Mouse (Mus musculus) kidney, embryonic 16.5 days (tissue): ENCODE measurements at regions not wholly inside any gene's neighbourhood (a gene's known extent, or its start where the extent isn't known, plus 50 kb on each side); places are given as distances from the start of the nearest gene placed in this dataset.

Experiments
- ATAC-seq: fragments of 200-750 bp; cut with Nextera tagmentation; 2 replicates; pipeline ENCODE4 v1.8.0; 2017; ENCODE audit warnings: moderate TSS enrichment; ENCODE audit not compliant: low FRiP score, low TSS enrichment
- H3K27ac ChIP-seq: fragments of 300-500 bp; sonication (generic); 2 replicates; pipeline ENCODE4 v1.5.1; 2014; ENCODE audit warnings: low read length
- H3K27me3 ChIP-seq: fragments of 300-500 bp; sonication (generic); 2 replicates; pipeline ENCODE4 v1.6.1; 2014; ENCODE audit warnings: low read length, control low read depth, mixed read lengths; ENCODE audit not compliant: insufficient read depth
- H3K36me3 ChIP-seq: fragments of 300-500 bp; sonication (generic); 2 replicates; pipeline ENCODE4 v1.6.1; 2014; ENCODE audit warnings: low read length, control low read depth, mixed read lengths; ENCODE audit not compliant: insufficient read depth
- H3K4me1 ChIP-seq: fragments of 300-500 bp; sonication (generic); 2 replicates; pipeline ENCODE4 v1.6.1; 2014; ENCODE audit warnings: low read length, control low read depth, mixed read lengths; ENCODE audit not compliant: insufficient read depth
- H3K4me2 ChIP-seq: fragments of 300-500 bp; sonication (generic); replicated peaks from 2 replicates; pipeline ENCODE4 v1.6.1; 2014; ENCODE audit warnings: low read depth, low read length
- H3K4me3 ChIP-seq: fragments of 300-500 bp; sonication (generic); 2 replicates; pipeline ENCODE4 v1.5.1; 2014; ENCODE audit warnings: mild to moderate bottlenecking, low read length
- H3K9ac ChIP-seq: fragments of 300-500 bp; sonication (generic); replicated peaks from 2 replicates; pipeline ENCODE4 v1.6.1; 2014; ENCODE audit warnings: low read length
- H3K9me3 ChIP-seq: fragments of 300-500 bp; sonication (generic); 2 replicates; pipeline ENCODE4 v1.6.1; 2016; ENCODE audit warnings: low read length, control low read depth
- WGBS: fragments of 180-500 bp; shearing (Covaris S2); extraction: QIAGEN DNeasy Blood & Tissue Kit; methylation state at CpG from one replicate; pipeline ENCODE4 v1.1.7; 2014; 5-methylcytosine and 5-hydroxymethylcytosine counted together

DNA sequence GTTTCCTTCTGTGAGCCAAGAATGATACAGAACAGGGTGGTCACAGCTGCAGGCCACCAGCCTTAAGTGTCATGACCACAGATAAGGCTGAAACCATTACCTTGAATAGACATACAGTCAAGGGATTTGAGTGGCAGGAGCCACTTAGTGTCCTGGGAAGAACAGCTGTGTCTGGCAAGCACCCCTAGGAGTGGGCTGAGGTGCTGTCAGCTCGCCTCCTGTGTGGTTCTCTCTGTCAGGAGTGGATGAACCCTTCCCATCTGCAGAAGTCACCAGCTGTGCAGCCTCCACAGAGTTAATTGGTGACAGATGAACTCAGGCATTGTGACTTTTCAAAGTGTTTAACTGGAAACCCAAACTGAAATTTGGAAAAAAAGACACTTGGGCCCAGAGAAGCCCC is 163.2 kb upstream of the Gm3448 start:
- 54% methylated on average over 1 of the region's 1 CpGs for WGBS
- Histone ChIP-seq H3K9ac (no peak overlapping the region), H3K4me2 (no peak overlapping the region), H3K4me1 (peaks cover 12% of the 10 kb centered on the region; the same call in 1 of the 2 replicates), H3K27me3 (no peaks in the 10 kb centered on the region), H3K4me3 (no peak overlapping the region), H3K27ac (no peak overlapping the region), H3K36me3 (no peaks in the 10 kb centered on the region), H3K9me3 (no peaks in the 10 kb centered on the region)
- ATAC-seq, result no peak

DNA sequence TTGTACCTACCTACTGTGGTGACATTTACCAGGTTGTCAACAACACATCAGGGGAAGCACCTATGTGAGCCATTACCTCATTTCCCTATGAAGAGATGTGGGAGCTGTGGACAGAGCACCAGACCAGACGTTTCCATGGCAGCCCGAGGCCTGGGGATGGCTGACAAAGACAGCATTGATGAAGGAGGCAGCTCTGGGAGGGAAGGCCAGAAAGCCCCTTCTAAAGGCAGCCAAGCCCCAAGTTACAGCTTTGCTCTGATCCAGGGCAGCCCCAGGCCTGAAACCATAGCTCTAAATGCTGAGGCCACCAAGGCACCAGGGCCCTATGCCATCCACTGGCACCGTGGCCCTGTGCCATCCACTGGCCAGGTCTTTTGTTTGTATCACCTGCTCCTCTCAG is 157.9 kb upstream of the Gm3448 start:
- Histone ChIP-seq H3K9me3 (no peaks in the 10 kb centered on the region), H3K4me3 (no peak overlapping the region), H3K4me1 (peaks cover 9% of the 10 kb centered on the region), H3K27me3 (peaks cover 5% of the 10 kb centered on the region; the same call in 1 of the 2 replicates), H3K36me3 (no peaks in the 10 kb centered on the region), H3K27ac (no peak overlapping the region), H3K9ac (no peak overlapping the region), H3K4me2 (no peak overlapping the region)
- WGBS, result 73% methylated on average over 3 of the region's 3 CpGs
- no peak for ATAC-seq

DNA sequence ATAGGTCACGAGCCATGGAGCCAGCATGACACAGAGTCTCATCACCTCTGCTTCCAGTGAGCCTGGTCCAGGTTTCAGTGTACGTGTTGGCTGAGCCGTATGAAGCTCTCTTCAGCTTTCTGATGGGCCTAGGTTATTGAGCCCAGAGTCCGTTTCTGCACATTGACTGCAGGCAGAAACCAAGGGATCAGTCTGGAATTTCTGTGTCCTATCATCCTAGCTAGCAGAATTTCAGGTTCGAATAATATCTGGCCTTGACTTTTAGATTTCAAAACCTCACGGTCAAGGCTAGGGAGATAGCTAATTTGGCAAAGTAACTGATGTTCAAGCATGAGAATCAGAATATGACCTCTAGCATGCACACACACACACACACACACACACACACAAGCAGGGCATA is 156.0 kb upstream of the Gm3448 start:
- no peak for ATAC-seq
- Histone ChIP-seq H3K9me3 (no peaks in the 10 kb centered on the region), H3K36me3 (no peaks in the 10 kb centered on the region), H3K27me3 (peaks cover 5% of the 10 kb centered on the region; the same call in 1 of the 2 replicates), H3K4me1 (peaks cover 21% of the 10 kb centered on the region), H3K4me3 (no peak overlapping the region), H3K27ac (no peak overlapping the region), H3K9ac (no peak overlapping the region), H3K4me2 (no peak overlapping the region)
- 91% methylated on average over 6 of the region's 6 CpGs for WGBS

DNA sequence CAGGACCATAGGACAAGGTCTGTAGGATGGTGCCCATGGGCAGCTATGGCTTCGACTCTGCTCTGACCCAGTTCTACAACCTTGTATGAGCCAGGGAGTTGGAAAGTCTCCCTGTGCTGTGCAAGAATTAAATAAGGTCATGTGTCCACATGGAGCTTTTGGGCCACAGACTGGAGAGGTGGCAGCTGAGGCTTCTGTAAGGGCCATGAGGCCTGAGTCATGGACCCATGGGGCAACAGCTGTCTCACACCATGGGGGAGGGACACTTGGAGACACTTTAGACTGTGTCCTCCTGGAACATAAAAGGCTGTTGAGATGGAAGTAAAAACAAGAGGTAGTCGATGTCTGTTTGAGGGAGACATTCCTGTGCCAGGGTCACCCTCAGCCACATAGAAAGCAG is 154.5 kb upstream of the Gm3448 start:
- no peak for ATAC-seq
- Histone ChIP-seq H3K27me3 (peaks cover 5% of the 10 kb centered on the region; the same call in 1 of the 2 replicates), H3K4me3 (no peak overlapping the region), H3K27ac (no peak overlapping the region), H3K9ac (no peak overlapping the region), H3K4me1 (peaks cover 21% of the 10 kb centered on the region), H3K4me2 (no peak overlapping the region), H3K9me3 (no peaks in the 10 kb centered on the region), H3K36me3 (no peaks in the 10 kb centered on the region)
- 70% methylated on average over 2 of the region's 2 CpGs for WGBS

DNA sequence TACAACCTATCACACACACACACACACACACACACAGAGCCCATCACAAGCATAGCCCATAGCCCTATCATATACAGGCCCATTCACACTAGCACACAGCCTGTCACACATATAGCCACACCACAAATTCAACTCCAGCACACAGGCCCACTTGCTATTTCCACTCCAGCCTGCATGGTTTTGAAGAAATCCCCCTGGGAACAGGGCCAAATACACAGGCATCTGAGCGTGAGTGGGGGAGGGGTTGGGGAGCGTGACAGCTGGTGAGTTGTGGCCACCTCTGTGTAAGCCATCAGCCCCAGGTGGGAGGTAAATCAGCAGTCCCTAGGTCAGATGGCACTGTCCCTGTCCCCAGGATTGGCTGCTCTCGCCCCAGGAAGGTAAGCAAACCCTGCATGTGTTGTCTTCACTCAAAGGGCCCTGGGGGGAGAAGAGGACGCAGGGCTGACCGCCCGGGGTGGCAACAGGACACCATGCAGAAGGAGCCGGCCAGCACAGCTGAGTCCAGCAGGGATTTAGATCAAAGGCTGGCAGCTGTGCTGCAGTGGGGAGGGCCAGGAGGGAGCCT is 153.6 kb upstream of the Gm3448 start:
- Histone ChIP-seq H3K27ac (no peak overlapping the region), H3K4me1 (peaks cover 21% of the 10 kb centered on the region), H3K4me2 (no peak overlapping the region), H3K9ac (no peak overlapping the region), H3K36me3 (no peaks in the 10 kb centered on the region), H3K9me3 (no peaks in the 10 kb centered on the region), H3K4me3 (no peak overlapping the region), H3K27me3 (peaks cover 5% of the 10 kb centered on the region; the same call in 1 of the 2 replicates)
- ATAC-seq, result peak; percentile 83
- 9% methylated on average over 7 of the region's 7 CpGs for WGBS

DNA sequence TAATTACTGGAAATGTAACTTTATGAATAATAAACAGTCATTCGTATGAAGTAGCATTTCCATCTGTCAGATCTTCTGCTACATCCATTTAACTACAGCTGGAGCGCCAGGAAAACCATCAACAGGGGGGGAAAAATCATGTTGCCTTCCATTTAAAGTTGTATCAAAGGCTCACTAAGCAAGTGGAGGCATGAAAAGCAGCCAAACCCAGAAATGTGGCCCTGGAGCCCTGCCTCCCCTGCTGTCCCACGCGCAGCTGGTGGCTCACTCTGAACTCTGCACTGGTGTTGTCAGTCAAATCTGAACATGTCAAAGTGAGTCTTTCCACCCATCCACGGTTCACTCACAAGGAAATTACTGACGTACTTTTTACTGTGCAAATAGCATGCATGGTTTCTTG is 152.5 kb upstream of the Gm3448 start:
- H3K27ac ChIP-seq, result no peak overlapping the region
- ATAC-seq, result no peak
- H3K4me2 ChIP-seq, result no peak overlapping the region
- H3K9me3 ChIP-seq, result no peaks in the 10 kb centered on the region
- no peak overlapping the region for H3K4me3 ChIP-seq
- no peaks in the 10 kb centered on the region for H3K36me3 ChIP-seq
- no peak overlapping the region for H3K9ac ChIP-seq
- 64% methylated on average over 6 of the region's 6 CpGs for WGBS
- H3K27me3 ChIP-seq, result peaks cover 5% of the 10 kb centered on the region; the same call in 1 of the 2 replicates
- H3K4me1 ChIP-seq, result peaks cover 21% of the 10 kb centered on the region

DNA sequence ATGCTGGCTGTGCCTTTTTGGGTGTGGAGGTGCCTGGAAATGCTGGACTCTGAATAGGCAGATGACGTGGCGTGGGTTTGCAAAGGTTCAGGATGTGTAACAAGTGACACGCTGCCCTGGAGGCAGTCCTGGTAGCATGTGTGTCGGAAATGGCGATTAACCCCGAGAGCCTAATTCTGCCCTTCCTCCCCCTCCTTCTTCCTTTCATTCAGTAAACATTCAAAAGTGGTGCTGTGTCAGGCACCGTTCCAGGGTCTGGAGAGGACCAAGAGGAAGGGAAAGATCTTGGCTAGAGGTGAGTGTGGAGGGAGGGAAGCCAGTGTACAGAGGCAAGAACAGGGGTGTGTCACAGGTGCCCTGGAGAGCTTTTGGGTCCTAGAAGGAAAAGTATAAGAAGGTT is 151.5 kb upstream of the Gm3448 start:
- no peak overlapping the region for H3K4me2 ChIP-seq

DNA sequence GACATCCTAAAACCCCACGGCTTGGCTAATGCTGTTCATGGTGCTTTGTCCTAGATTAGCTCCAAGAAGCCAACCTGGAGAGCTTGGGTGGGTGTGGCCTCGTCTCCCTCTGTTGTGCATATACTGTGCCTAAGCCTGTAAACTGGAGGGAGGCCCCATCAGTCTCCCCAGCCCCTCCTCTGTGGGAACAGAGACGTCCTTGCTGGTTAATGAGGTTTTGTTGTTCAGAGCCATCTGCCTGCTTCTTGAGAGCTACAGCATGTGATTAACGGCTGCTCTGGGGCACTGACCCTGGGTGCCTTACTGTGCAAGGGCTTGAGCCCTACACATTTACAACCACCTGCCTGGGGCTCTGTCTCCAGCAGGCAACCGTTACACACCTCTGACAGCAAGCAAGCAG is 143.9 kb upstream of the Gm3448 start:
- Histone ChIP-seq H3K4me3 (no peak overlapping the region), H3K27ac (no peak overlapping the region), H3K9ac (no peak overlapping the region), H3K9me3 (no peaks in the 10 kb centered on the region), H3K4me2 (no peak overlapping the region), H3K4me1 (no peaks in the 10 kb centered on the region), H3K36me3 (no peaks in the 10 kb centered on the region), H3K27me3 (no peaks in the 10 kb centered on the region)
- ATAC-seq, result peak; percentile 72
- 9% methylated on average over 5 of the region's 5 CpGs for WGBS

More for the DNA sequence above, 151.5 kb upstream of the Gm3448 start:
- H3K4me1 ChIP-seq, result peaks cover 21% of the 10 kb centered on the region
- H3K9ac ChIP-seq, result no peak overlapping the region
- WGBS, result 37% methylated on average over 7 of the region's 7 CpGs
- H3K9me3 ChIP-seq, result no peaks in the 10 kb centered on the region
- no peak overlapping the region for H3K27ac ChIP-seq
- no peaks in the 10 kb centered on the region for H3K36me3 ChIP-seq
- H3K4me3 ChIP-seq, result no peak overlapping the region
- no peak for ATAC-seq
- H3K27me3 ChIP-seq, result no peaks in the 10 kb centered on the region

DNA sequence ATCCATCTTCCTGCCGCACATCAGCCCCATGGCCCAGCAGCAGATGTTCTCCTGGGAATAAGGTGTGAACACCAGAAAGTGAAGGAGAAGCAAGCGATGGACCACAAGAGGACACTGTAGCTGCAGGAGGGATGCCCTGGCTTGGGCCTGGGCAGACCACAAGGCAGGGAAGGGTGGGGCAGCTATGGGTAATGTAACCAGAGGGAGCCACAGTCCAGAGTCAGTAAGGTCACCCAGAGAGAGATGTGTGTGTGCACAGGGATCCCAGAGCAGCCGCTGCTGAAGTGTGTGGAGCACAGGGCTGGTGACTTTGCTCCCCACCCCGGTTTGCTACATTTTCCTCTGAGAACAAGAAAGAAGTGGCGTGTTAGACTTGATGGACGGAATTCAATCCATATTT is 142.5 kb upstream of the Gm3448 start:
- WGBS, result 65% methylated on average over 6 of the region's 6 CpGs
- Histone ChIP-seq H3K4me2 (no peak overlapping the region), H3K27ac (no peak overlapping the region), H3K9me3 (no peaks in the 10 kb centered on the region), H3K4me3 (no peak overlapping the region), H3K9ac (no peak overlapping the region), H3K36me3 (no peaks in the 10 kb centered on the region), H3K4me1 (no peaks in the 10 kb centered on the region), H3K27me3 (no peaks in the 10 kb centered on the region)
- no peak for ATAC-seq

DNA sequence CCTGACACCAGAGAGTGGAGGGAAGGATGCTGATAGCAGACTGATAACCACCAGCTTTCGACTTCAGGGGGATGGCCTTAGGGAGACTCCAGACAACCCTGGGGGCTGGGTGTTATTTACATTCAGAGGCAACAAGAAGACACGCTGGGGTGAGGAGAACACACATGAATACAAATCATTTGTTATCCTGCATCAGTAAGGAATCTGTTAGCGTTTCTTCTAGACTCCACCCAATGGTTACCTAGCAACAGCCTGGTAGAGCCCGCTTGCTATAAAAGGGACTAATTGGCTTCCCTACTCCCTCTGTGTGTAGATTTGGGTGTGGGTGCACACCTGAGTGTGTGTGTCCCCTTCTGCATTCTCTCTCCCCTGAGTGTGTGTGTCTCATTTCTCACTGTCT is 140.8 kb upstream of the Gm3448 start:
- H3K9ac ChIP-seq, result no peak overlapping the region
- no peaks in the 10 kb centered on the region for H3K36me3 ChIP-seq
- ATAC-seq, result no peak
- H3K27me3 ChIP-seq, result no peaks in the 10 kb centered on the region
- no peaks in the 10 kb centered on the region for H3K4me1 ChIP-seq
- no peak overlapping the region for H3K4me2 ChIP-seq
- no peaks in the 10 kb centered on the region for H3K9me3 ChIP-seq
- WGBS, result 51% methylated on average over 4 of the region's 4 CpGs
- no peak overlapping the region for H3K27ac ChIP-seq
- H3K4me3 ChIP-seq, result no peak overlapping the region
